Mouse (Mus musculus) midbrain, embryonic 10.5 days (tissue): ENCODE measurements at regions not wholly inside any gene's neighbourhood (a gene's known extent, or its start where the extent isn't known, plus 50 kb on each side); places are given as distances from the start of the nearest gene placed in this dataset.

Experiments
- DNase-seq: peaks from one replicate; pipeline ENCODE4 v3.0.0-alpha.2; 2017; ENCODE audit warnings: low spot score
- H3K27ac ChIP-seq: fragments of 300-500 bp; sonication (generic); replicated peaks from 2 replicates; pipeline ENCODE4 v1.5.1; 2016; ENCODE audit warnings: mild to moderate bottlenecking
- H3K27me3 ChIP-seq: fragments of 300-500 bp; sonication (generic); 2 replicates; pipeline ENCODE4 v1.6.1; 2016; ENCODE audit warnings: low read depth, mild to moderate bottlenecking; ENCODE audit not compliant: poor library complexity, severe bottlenecking
- H3K36me3 ChIP-seq: fragments of 300-500 bp; sonication (generic); 2 replicates; pipeline ENCODE4 v1.6.1; 2016; ENCODE audit warnings: mild to moderate bottlenecking, moderate library complexity
- H3K4me1 ChIP-seq: fragments of 300-500 bp; sonication (generic); 2 replicates; pipeline ENCODE4 v1.6.1; 2016
- H3K4me3 ChIP-seq: fragments of 300-500 bp; sonication (generic); 2 replicates; pipeline ENCODE4 v1.5.1; 2016; ENCODE audit warnings: mild to moderate bottlenecking, moderate library complexity
- H3K9me3 ChIP-seq: fragments of 300-500 bp; sonication (generic); replicated peaks from 2 replicates; pipeline ENCODE4 v1.6.1; 2016; ENCODE audit warnings: mild to moderate bottlenecking
- WGBS: fragments of 180-500 bp; shearing (Covaris S2); methylation state at CpG from one replicate; pipeline ENCODE4 v1.1.7; 2016; 5-methylcytosine and 5-hydroxymethylcytosine counted together

DNA sequence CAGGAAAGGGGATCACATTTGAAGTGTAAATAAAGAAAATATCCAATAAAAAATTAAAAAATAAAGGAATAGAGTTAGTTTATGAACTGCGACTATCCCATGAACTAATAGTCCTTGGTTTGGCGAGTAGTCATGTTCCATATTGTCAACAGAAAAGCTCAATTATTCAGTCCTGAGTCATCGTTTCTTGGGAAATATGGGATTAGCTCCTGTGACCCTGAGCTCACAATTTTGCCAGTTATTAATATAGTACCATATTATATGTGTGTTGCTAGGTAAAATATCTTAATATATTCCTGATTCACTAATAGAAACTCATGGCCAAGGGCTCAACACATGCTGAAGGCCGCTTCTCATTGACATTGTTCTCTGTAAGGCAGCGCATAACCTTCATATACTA is 126.4 kb upstream of the Ccdc122 start:
- Histone ChIP-seq H3K27ac (no peak overlapping the region), H3K4me3 (no peak overlapping the region), H3K27me3 (no peaks in the 10 kb centered on the region), H3K36me3 (no peaks in the 10 kb centered on the region), H3K9me3 (no peaks in the 10 kb centered on the region), H3K4me1 (peaks cover 6% of the 10 kb centered on the region; the same call in 1 of the 2 replicates)
- WGBS, result 95% methylated on average over 5 of the region's 5 CpGs
- DNase-seq, result no peak

DNA sequence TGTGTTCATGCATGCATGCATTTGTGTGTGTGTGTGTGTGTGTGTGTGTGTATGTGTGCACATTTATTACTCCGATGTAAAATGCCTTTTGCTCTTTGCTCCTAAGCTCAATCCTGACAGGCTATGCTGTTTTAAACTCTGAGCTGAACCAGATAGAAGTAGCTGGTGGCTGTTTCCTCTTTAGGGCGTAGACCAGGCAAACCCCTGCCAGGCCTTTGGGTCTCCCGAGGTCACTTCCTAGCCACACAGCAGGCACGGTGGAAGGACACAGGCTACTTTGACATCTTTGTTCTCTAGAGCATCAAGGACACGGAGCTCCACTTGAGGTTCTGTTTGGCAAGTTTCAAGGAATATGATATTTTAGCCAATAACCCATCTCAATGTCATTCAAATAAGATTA is 128.6 kb upstream of the Ccdc122 start:
- no peaks in the 10 kb centered on the region for H3K27me3 ChIP-seq
- WGBS, result 65% methylated on average over 5 of the region's 5 CpGs
- H3K36me3 ChIP-seq, result no peaks in the 10 kb centered on the region
- no peak overlapping the region for H3K27ac ChIP-seq
- H3K4me3 ChIP-seq, result no peak overlapping the region
- H3K4me1 ChIP-seq, result peaks cover 6% of the 10 kb centered on the region; the same call in 1 of the 2 replicates
- no peaks in the 10 kb centered on the region for H3K9me3 ChIP-seq
- no peak for DNase-seq

DNA sequence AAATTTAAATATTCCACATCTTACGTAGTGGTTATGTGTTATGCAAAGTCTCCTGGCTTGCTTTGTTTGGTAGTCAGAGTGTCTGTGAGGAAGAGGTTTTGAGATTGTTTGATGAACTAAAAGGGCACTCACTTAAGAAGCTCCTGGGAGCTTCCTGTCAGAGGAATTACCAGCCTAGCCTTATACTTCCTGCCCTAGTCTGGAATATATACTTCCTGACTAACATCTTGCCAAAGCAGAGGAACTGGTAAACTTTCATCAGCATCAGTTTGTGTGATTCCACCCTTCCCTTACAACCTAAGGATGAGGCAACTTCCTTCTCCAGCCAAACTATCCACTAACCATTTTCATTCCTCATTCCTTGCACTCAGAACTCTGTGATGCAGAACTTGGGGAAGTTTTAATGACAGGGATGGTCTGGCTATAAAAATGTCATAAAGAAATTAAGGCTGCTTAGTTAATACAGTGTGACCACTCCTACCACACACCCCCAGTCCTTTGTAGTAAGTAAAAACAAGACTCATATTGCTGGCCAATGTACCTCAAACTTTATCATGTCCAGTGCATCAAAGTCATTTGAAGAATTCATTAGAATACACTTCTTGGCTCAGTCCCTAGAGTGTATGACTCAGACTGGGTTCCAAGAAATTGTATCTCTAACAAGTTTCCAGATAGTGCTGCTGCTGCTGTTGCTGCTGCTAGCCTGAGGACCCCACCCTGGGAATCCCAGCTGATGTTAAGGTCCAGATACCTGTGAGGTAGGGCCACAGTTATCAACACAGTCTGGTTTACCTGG is 133.4 kb upstream of the Ccdc122 start:
- WGBS, result 78% methylated on average over 1 of the region's 1 CpGs
- H3K9me3 ChIP-seq, result no peaks in the 10 kb centered on the region
- no peaks in the 10 kb centered on the region for H3K27me3 ChIP-seq
- no peak overlapping the region for H3K27ac ChIP-seq
- H3K4me3 ChIP-seq, result no peak overlapping the region
- DNase-seq, result no peak
- H3K4me1 ChIP-seq, result peaks cover 7% of the 10 kb centered on the region
- H3K36me3 ChIP-seq, result no peaks in the 10 kb centered on the region

DNA sequence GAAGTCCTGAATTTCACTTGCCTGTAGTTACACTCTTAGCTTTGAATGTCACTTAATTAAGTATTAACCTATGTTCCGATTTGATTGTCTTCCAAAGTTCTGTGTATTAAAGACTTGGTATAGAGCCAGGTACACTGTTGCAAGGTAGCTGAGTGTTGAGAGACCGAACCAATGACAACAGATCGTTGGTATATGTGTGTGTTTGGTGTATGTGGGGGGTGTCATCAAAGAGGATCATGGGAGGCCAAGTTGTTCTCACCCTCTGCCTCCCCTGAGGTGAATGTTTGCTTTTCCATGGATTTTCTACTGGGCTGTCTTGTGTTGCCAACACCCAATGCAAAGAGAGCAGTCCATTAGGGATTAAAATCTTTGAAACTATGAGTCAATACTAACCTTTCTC is 135.1 kb upstream of the Ccdc122 start:
- Histone ChIP-seq H3K4me3 (no peak overlapping the region), H3K27ac (no peak overlapping the region), H3K27me3 (no peaks in the 10 kb centered on the region), H3K4me1 (peaks cover 7% of the 10 kb centered on the region), H3K9me3 (no peaks in the 10 kb centered on the region), H3K36me3 (no peaks in the 10 kb centered on the region)
- DNase-seq, result no peak
- 89% methylated on average over 3 of the region's 3 CpGs for WGBS

DNA sequence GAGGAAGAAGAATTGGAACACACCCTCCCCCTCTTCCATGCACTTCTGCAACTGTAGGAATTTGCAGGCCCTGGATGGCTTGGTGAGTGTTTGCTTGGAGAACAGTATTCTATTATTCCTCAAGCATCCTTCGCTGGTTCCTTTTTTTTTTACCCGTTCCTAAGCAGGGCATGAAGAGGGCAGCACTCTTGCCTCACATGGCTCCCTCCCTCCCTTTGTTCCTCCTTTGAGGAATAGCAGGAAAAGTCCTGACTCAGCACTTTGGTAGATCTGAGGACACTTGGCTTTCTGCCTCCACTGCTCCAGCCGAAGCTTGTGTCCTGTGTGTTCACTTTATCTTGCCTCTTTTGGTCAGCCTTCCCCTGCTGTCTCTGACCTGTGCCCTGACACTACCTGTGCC is 137.2 kb upstream of the Ccdc122 start:
- DNase-seq, result no peak
- no peaks in the 10 kb centered on the region for H3K36me3 ChIP-seq
- H3K27me3 ChIP-seq, result no peaks in the 10 kb centered on the region
- no peaks in the 10 kb centered on the region for H3K9me3 ChIP-seq
- no peak overlapping the region for H3K4me3 ChIP-seq
- no peak overlapping the region for H3K27ac ChIP-seq
- peaks cover 7% of the 10 kb centered on the region for H3K4me1 ChIP-seq
- 42% methylated on average over 3 of the region's 3 CpGs for WGBS

DNA sequence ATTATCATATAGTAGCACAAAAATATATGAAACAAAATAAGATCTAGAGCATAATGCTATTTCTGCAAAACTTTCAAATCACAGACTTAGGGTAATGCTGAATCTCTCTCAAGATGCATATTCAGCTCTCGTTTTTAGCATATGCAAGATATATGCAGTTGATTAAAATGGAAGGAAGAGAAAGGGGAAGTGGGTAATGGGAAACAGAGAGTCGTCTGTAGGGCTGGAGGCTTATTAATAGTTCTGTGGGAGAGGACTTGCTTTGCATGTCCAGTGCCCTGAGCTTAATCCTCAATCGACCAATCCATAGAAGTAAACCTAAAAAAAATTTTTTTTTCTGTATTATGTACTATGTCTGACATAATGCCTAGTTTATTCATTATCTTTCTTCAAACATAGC is 148.9 kb upstream of the Ccdc122 start:
- Histone ChIP-seq H3K36me3 (no peaks in the 10 kb centered on the region), H3K27ac (no peak overlapping the region), H3K27me3 (peaks cover 36% of the 10 kb centered on the region), H3K9me3 (no peaks in the 10 kb centered on the region), H3K4me1 (peaks cover 19% of the 10 kb centered on the region), H3K4me3 (no peak overlapping the region)
- DNase-seq, result no peak
- WGBS, result 90% methylated on average over 3 of the region's 3 CpGs

DNA sequence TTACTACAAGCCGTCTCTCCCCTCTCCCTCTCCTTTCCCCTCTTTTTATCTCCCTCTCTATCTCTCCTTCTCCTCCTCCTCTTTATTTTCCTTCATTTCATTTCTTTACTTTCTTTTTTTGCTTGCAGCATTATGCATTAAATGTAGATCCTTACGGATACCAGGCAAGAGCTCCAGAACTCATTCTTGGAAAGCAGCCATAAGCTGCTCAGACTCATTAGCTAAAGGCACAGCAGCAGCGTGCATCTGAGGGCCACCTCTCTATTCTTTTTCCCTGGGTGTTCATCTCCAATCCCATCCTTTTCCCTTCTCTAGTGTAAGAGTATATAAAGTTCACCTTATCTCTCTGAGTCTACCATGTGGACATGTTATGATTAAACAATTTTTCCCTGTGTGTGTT is 149.4 kb upstream of the Ccdc122 start:
- WGBS, result 86% methylated on average over 3 of the region's 3 CpGs
- DNase-seq, result no peak
- peaks cover 41% of the 10 kb centered on the region for H3K27me3 ChIP-seq
- H3K4me1 ChIP-seq, result peaks cover 24% of the 10 kb centered on the region
- H3K27ac ChIP-seq, result no peak overlapping the region
- H3K9me3 ChIP-seq, result no peaks in the 10 kb centered on the region
- H3K36me3 ChIP-seq, result no peaks in the 10 kb centered on the region
- H3K4me3 ChIP-seq, result no peak overlapping the region

DNA sequence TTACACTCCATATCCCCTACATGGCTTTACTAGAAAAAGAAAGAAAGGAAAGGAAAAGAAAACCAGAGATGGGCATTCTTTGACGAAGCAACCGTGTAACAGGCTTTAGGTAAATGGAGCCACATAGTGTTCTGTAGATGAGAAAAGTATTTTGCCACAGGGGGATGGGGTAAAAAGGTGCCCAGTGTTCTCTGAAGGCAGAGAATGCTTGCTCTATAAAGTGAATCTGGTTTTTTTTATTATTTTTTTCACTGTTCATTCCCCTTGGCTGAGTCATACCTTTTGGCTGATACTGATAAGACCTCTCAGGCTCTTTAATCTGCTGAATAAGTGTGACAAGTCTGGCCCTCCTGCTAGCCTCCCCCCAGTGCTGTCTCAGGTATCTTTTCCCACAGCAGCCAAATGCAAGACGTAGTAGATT is 153.3 kb upstream of the Ccdc122 start:
- Histone ChIP-seq H3K36me3 (no peaks in the 10 kb centered on the region), H3K9me3 (no peaks in the 10 kb centered on the region), H3K27ac (no peak overlapping the region; the same call in 1 of the 2 replicates), H3K27me3 (peaks cover 68% of the 10 kb centered on the region), H3K4me1 (peaks cover 24% of the 10 kb centered on the region), H3K4me3 (no peak overlapping the region)
- 27% methylated on average over 3 of the region's 3 CpGs for WGBS
- DNase-seq, result no peak

DNA sequence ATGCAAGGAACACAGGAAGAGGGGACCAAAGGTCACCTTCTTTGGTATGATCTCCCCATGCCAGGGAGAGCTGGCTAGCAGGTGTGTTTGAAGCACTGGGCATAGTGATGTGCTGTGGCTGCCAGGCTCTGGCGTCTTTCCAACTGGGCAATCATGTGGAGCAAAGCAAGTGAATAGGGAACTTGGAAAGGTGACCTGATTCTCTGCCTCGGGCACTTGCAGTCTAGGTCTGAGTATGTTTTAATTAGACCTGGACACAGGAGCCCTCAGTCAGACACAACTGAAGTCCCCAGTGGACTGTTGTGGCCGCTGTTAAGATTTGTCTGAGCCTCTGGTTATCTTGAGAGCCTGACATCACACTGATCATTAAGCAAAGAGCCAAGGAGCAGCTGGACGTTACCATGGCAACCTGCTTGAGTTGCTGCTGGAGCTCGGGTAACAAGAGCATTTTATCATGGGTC is 153.8 kb upstream of the Ccdc122 start:
- H3K27me3 ChIP-seq, result peaks cover 68% of the 10 kb centered on the region
- no peaks in the 10 kb centered on the region for H3K9me3 ChIP-seq
- H3K27ac ChIP-seq, result peak overlapping the region; percentile 65
- peak; percentile 79 for DNase-seq
- no peaks in the 10 kb centered on the region for H3K36me3 ChIP-seq
- 13% methylated on average over 5 of the region's 5 CpGs for WGBS
- peaks cover 26% of the 10 kb centered on the region for H3K4me1 ChIP-seq
- no peak overlapping the region for H3K4me3 ChIP-seq

DNA sequence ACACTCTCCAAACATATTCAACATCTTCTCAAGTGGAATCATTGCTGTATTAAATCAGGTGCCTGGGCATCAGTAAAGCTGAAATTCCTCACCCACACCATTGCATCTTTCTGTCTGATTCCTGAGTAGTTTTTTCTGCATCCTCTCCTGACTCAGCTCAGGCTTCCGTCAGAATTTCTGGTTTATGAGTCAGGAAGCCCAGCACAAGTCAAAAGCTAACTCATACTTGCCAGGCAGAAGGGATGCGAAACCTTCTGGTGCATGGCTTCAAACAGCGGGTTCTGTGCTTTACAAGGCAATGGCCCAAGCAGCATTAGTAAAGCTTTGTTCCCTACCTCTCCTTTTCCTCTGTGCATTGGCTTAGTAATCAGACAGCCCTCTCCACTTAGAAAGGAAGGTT is 155.7 kb upstream of the Ccdc122 start:
- Histone ChIP-seq H3K27ac (no peak overlapping the region), H3K4me1 (peaks cover 28% of the 10 kb centered on the region), H3K4me3 (no peak overlapping the region), H3K9me3 (no peaks in the 10 kb centered on the region), H3K36me3 (no peaks in the 10 kb centered on the region), H3K27me3 (peaks cover 49% of the 10 kb centered on the region)
- DNase-seq, result no peak
- 92% methylated on average over 3 of the region's 3 CpGs for WGBS

DNA sequence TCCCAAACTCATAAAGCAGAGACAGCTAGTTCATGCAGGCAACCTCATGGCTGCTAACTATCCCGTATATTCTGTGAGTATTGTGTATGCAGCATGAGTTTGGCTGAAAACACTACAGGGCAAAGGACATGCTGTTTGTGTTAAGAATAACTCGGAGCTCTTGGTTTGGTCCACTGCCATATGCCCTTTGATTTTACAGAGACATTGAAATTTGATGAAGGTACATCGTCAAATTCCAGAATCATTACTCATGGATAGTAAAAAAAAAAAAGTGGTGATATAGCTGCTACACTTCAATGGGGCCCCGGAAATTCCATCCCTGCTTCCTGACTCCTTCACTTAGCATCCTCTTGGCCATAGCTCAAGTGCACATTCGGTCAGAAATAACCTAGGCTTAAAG is 159.3 kb upstream of the Ccdc122 start:
- 88% methylated on average over 5 of the region's 5 CpGs for WGBS
- Histone ChIP-seq H3K9me3 (no peaks in the 10 kb centered on the region), H3K27me3 (peaks cover 27% of the 10 kb centered on the region), H3K4me3 (no peak overlapping the region), H3K36me3 (no peaks in the 10 kb centered on the region), H3K27ac (no peak overlapping the region), H3K4me1 (peaks cover 35% of the 10 kb centered on the region)
- no peak for DNase-seq

DNA sequence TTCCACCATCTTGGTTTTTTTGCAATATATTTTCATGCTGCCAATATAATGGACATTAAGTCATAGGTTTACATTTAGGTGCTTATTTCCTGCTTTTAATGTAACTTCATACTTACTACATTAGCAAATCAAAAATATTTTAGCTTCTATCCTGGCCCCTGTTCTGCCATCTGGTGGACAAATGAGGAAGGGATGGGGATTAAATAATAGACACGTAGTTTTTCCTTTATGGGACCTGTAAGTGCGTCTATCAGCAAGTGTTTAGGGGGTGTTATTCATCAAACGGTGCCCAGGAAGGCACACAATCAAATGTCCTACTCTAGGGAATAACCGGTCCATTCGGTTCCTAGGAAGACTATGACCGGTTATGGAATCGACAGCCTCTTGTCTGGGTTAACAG is 160.6 kb upstream of the Ccdc122 start:
- H3K4me3 ChIP-seq, result no peak overlapping the region
- no peak overlapping the region for H3K27ac ChIP-seq
- H3K27me3 ChIP-seq, result peaks cover 15% of the 10 kb centered on the region
- H3K9me3 ChIP-seq, result no peaks in the 10 kb centered on the region
- H3K36me3 ChIP-seq, result no peaks in the 10 kb centered on the region
- WGBS, result 64% methylated on average over 7 of the region's 7 CpGs
- no peak for DNase-seq
- H3K4me1 ChIP-seq, result peaks cover 30% of the 10 kb centered on the region

DNA sequence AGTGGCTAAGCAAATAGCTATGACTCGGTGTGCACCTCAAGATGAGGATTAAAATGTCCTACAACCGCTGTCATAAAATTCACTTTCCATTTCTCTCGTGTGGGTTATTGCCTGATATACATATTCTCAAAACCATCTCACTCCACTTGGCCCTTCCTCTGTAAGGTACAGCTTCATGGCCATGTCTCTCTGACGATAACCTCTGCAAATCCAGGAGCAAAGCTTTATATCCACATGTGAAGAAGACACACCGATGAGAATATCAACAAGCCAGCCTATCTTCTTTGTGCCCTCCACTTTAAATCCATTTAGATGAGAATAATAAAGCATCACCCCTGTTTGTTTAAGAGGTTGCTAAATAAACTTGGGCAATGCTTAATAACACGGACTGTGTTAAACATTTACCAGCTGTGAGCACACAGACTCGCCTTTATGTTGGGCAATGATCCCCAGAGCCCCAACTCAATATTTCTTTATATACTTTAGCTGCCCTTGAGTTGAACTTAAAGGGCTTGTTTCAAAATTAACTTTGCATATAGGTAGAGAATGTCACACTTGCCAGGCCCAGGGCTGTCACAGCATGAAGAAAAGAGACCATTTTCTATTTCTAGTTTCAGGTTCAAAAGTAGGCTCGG is 161.2 kb upstream of the Ccdc122 start:
- Histone ChIP-seq H3K4me1 (peaks cover 30% of the 10 kb centered on the region), H3K9me3 (no peaks in the 10 kb centered on the region), H3K4me3 (no peak overlapping the region), H3K27ac (0 out of 2 replicates have a peak overlapping the region, but pooled peaks have one; percentile 53), H3K27me3 (peaks cover 9% of the 10 kb centered on the region), H3K36me3 (no peaks in the 10 kb centered on the region)
- no peak for DNase-seq
- WGBS, result 59% methylated on average over 8 of the region's 8 CpGs
